Mouse (Mus musculus) frontal cortex, postnatal 36 days (tissue): Measurements from ENCODE around the gene Plekhg2.
"Not testable (repeated sequence)": the region's sequence is repeated elsewhere in the genome, so short reads cannot be mapped to it uniquely, and the experiment has no call there.

ENCODE experiments used
- DNase-seq, 2 experiments: peaks; one replicate each; pipeline ENCODE4 v3.0.0; 2022; ENCODE audit warnings: low spot score in 2 of 2

Gene Plekhg2

DNA sequence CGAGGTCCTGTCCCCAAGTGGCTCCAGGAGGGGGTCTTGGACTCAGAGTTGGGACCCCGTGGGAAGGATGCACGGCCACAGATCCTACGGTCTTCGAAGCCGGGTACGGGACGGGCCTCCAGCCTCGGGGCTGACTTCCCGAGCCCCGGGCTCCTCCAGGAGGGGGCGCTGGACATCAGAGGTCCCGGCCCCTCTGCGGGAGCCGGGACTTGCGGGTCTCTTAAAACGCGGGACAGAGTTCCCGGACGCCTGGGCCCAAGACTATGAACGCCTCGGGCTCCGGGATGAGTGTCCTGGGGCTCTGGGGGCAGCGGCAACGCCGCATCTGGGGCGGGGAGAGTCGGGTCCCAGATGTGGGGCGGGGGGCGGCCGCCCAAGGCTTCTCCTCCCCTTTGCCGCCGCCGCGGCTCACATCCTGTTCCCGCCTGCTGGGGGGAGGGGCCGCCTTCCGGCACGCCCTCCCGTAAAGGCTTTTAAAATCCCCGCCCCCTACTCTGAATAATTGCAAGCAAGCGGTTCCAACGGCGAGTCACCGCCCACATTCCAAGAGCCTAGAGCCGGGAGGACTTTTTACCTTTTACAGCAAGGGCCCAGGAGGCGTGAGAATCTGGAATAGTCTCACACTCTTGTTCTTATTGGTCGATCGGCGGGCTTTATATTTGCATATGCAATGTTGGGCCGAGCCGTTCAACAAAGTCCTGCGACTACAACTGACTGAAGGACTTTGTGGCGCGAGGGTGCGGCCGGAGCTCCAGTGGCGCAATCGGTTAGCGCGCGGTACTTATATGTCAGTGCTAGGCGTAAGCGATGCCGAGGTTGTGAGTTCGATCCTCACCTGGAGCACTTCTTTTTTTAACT, at the start of gene Plekhg2:
TSS of gene Plekhg2 (minus strand) at position 349 of the 858 bp plus-strand sequence.
- DNase-seq = peak; percentile 96 to 98

DNA sequence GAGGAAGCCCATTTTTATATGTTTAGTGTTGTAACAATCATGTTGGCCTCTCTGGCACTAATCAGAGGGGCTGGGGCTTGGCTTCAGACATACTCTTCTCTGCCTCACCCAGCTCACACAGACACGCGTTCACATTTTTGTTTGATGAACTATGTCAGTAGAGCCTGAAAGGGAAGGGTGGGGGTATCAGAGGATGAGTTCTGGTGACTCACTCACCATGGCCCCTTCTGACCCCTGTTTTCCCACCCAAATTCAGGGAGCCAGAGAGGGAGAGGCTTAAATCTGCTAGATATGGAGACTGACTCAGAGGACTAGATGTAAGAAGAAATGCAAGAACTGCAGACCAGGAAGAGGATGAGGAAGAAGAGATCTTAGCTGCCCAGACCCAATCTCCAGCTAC, 47.0 kb upstream of the Plekhg2 start:
- DNase-seq = no peak

DNA sequence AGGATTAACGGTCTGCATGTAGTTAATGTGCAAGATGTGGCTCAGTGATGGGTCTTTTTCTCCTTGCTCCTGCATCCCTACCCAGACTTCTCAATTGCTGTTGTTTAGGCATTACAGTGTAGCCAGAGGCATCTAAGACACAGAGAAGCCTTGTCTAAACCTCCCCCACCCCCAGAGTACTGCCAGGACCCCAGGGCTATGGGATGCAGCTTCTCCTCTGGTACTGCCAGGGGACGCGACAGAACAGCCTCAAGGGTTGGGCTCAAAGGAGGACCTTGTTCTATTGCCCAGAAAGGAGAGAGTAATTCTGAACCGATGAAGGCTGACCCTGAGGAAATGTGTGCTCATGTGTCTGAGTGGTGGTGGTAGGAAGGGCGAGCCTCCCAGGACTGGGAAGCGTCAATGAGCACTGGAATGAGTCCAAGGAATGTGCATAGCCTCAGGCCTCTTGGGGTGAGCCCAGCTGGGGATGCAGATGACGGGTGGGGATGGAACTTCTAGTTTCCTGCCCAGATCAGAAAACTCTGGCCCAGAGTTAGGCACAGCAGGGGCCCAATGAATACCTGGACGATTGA, 45.8 kb upstream of the Plekhg2 start:
- DNase-seq = peak in 1 of 2 experiments; percentile 23

DNA sequence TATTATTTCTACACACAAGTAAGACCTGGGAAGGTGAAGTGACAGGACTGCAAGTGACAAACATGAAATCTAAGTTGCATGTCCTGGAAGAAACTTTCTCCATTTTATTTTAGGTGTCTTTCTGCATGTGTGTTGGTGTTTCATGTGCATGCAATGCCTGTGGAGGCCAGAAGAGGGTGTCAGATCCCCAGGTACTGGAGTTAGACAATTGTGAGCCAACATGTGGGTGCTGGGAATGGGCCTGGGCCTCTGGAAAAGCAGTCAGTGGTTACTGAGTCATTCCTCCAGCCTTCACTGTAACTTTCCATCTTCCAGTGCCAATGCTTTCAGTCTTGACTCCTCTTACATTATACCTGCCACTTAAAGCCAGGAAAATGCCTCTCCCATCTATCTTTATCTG, 45.0 kb upstream of the Plekhg2 start:
- DNase-seq = no peak

DNA sequence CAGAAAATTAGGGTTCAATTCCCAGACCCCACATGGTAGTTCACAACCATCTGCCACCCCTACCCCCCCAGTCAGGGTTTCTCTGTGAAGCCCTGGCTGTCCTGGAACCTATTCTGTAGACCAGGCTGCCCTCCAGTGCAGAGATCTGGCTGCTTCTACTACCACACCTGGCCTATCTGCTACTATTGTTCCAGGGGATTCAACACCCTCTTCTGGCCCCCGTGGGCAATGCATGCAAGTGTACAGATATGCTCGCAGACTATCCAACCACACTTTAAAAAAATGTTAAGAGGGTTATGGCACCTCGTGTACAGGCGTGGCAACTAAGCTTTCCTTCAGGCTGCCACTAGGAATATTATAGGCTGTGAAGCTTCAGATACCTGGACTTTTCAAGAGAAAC, 40.4 kb upstream of the Plekhg2 start:
- no peak for DNase-seq

DNA sequence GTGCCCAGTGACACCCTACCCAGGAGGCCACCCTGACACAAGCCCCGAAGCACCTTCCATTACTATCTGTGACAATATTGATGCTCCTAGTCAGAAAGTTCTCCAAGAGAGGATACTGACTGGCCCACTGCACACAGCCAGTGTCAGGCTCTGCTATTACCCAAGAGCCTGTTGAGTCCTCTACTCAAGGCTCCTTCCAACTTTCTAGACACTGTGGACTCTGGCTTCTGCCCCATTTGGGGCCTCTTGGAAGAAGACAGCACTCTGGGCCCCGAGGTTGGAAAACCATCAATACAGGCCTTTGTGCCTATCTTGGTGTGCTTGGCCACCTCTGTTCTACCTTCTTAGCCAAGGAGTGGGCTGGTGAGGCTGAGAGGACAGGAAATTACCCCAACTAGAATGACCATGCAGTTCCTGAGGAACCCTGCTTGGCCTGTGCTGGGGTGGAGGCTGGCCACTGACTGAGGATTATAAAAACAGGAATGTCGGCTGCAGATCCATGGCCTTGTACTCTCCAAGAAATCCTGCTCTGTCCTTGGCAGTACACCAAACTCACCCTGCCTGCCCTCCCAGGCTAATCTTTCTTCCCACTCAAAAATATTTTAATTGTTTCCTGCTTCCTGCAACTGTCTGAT, 38.6 kb upstream of the Plekhg2 start:
- DNase-seq = no peak

DNA sequence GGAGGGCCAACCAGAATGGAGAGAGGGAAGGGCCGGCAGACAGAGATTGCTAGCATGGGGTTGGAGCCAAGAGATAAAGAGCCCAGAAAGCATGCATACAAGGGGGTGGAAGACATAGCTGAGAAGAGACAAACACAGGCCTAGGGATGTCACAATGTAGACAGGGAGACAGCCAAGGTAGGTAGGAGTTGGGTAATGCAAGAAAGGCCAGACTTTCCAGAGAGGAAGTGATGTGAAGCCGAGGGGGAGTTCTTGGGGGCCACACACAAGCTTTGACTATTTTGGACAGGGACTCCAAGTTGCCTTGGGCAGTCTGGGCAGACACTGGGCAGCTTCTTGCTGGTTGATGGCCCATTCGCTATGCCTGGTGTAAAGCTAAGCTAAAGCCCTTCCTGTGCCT, 29.5 kb upstream of the Plekhg2 start:
- no peak for DNase-seq

DNA sequence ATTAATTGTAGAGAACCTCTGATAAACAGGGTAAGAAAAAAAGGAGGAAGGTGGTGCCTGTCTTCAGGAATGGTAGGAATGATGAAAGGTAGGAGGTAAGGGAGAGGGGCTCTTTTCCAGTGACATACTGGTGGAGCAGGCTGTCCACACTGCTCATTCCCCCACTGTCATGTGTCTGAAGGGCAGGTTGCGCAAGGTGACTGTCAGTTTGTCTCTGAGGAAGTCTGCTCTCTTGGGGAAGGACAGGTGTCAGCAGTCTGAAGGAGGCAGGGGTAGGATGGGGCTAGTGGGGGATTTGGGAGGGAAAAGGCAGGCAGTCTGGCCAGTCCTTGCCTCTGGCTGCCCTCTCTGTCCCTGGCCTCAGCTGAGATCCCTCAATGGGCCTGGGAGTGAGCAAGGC, 28.6 kb upstream of the Plekhg2 start:
- DNase-seq = no peak

DNA sequence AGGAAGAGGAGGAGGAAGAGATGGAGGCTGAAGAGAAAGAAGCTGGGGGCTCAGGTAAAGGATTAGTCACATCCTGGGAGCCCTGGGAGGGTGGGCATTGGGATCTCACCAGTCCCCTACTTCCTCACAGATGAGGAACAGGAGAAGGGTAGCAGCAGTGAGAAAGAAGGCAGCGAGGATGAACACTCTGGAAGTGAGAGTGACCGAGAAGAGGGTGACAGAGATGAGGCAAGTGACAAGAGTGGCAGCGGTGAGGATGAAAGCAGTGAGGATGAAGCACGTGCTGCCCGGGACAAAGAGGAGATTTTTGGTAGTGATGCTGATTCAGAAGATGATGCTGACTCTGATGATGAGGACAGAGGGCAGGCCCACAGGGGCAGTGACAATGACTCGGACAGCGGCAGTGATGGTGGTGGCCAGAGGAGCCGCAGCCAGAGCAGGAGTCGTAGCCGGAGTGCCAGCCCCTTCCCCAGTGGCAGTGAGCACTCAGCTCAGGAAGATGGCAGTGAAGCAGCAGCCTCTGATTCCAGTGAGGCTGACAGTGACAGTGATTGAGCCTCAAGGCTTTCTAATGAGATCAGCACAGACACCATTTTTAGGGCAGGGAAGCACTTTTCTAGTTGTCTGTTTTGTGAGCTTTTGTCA, 26.4 kb upstream of the Plekhg2 start:
- DNase-seq = no peak

DNA sequence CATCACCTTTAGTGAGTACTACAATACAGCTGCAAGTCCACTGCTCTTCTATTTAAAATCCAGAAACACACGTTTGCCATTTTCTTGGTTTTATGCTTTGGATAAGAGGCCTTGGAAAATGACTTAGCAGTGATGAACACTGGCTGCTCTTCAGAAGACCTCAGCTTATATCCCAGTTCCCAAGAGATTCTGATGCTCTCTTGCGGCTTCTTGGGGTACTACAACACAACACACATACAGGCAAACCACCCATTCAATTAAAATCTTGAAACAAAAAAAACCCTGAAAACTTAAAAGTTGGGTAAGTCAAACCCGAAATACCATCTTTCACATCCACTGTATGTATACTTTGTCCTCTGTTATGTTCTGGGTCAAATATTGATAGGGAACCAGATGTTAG, 25.6 kb upstream of the Plekhg2 start:
- DNase-seq = no peak

DNA sequence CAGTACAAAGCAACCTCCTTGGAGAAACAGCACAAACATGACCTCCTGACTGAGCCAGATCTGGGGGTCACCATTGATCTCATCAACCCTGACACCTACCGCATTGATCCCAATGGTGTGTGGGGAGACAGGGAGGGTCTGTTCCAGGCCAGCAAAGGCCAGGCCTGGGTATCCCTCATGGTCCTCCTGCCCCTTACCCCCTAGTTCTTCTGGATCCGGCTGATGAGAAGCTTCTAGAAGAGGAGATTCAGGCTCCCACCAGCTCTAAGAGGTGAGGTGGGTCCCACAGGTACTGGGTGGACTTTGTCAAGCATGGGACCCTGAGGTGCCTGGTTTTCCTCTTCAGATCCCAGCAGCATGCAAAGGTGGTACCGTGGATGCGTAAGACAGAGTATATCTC, 23.0 kb upstream of the Plekhg2 start:
- DNase-seq = no peak

DNA sequence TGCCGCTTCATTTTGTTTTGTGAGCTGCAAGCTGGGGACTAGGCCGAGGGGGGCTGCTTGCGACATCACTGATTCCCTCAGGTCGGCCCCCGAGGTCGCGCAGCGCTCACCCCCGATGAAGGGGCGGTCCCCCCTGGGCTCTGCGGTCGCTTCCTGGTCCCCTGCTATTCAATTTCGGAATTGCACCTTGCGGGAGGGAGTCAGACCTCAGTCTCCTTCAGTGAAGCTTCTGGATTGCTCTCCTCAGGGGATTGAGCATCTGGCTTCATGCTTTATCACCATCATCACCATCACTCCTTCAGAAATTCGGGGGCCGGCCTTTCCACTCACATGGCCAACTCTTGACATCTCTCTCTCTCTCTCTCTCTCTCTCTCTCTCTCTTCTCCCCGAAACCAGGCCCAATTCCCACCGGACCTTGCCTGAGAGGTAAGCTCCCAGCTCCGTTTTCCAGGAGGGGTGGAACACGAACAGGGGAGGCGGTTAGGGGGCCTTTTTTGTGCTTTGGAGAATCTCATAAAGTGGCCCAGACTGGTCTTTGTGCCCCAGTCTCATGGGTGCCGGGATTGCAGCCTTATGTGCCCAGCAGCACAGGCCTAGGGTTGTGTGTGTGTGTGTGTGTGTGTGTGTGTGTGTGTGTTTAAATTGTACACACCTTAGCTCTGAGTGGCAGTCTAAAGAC, 21.0 kb upstream of the Plekhg2 start:
- no peak for DNase-seq

DNA sequence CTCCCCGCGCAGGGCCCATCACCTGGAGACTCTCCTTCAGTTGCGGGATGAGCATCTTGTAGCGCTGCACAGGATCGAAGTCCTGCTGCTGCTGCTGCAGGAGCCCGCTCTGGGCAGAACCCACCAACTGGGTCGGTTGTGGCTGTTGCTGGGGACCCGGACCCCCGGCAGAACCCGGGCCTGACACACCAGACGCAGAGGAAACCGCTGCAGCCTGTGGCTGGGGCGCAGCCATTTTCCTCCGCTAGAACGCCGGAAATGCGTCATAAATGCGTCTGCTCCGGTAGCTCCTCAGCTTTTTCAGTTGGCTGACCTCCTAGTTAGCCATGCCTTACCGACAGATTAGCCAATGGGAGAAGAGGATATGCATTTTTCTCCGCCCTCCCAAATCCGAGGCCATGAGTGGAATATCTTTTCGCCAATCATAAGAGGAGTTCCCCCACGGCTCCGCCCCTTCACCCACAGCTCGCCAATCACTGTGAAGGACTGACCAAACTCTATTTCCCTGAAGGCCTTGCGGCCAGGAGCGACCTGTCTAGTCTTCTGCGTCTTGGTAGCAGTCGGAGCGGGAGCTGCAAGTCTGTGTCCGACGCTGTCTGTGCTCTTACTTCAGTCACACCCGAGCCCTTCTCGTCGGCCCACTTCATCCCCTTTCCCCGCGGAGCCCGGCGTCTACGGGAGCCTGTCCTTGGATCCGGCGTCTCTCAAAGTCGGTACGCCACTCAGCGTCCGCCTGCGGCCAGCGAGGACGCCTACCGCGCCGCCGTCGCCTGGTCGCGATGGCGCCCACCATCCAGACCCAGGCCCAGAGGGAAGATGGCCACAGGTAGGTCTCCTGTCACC, 20.3 kb upstream of the Plekhg2 start, which contains the start of the genes Med29 and Paf1:
TSS of gene Med29 (minus strand) at position 280 of the 843 bp plus-strand sequence.
TSS of gene Paf1 (plus strand) at position 523 of the 843 bp plus-strand sequence.
- peak; percentile 96 to 98 for DNase-seq

DNA sequence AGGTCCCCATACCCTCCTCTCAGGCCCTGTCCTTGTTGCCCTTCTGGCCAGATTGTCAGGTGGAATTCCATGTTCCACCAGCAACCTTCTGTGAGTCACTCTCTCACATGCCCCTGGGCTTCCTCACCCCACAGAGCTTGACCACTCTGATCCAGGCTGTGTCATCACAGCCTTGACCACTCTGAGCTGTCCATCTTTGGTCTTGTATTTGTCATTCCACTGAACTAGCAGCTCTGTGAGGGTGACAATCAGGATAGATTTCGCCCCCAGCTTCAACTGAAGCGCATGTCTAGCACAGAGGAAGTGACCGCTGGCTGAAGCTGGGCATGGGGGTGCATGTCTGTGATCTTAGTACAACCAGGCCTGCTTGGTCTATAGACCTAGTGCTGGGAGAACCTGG, 17.9 kb upstream of the Plekhg2 start:
- no peak for DNase-seq

DNA sequence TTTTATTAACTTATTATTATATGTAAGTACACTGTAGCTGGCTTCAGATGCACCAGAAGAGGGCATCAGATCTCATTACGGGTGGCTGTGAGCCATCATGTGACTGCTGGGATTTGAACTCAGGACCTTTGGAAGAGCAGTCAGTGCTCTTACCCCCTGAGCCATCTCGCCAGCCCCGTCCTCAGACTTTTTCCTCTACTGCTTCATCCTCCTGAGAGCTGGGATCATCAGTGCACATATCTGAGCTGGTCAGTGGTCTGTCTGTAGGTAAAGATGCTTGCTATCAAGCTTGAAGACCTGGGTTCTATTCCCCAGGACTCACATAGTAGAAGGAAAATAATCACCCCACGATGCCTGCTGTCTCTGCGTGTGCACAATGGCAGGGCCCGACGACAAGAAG, 15.0 kb upstream of the Plekhg2 start:
- DNase-seq = not testable (repeated sequence)

DNA sequence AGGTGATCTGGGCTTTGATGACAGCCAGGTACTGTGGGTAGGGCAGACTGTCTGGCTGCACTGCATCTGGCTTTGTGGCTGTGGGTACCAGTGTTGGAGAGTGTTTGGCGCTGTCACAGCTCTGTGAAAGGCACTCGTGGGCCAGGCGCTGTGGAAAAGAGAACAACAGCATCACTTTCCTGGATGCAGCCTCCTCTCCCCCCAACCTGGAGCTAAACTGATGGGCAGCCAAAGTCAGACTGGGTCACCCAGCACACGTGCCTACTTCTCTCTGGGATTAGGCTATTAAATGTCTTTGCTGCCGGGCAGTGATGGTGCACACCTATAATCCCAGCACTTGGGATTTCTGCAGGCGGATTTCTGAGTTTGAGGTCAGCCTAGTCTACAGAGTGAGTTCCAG, 14.5 kb upstream of the Plekhg2 start:
- DNase-seq = not testable (repeated sequence)

DNA sequence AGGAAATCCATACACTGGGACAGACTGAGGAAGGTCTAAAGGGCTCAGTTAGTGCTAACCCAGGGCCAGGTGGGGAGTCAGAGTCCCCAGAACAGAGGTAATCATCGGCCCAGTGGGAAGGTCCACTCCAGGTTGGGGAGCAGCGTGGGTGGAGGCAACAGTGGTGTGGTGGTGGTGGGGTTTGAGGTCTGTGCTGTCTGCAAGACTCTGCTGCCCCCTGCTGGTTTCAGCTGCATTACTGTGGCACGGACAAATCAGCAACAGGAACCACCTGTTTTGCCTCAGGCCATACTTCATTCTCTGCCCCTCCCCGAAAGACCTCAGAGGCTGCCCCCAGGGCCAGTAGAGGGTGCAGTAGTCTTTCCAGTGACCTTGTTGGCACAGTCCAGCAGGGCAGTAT, 14.1 kb upstream of the Plekhg2 start:
- DNase-seq = peak; percentile 71 to 79

DNA sequence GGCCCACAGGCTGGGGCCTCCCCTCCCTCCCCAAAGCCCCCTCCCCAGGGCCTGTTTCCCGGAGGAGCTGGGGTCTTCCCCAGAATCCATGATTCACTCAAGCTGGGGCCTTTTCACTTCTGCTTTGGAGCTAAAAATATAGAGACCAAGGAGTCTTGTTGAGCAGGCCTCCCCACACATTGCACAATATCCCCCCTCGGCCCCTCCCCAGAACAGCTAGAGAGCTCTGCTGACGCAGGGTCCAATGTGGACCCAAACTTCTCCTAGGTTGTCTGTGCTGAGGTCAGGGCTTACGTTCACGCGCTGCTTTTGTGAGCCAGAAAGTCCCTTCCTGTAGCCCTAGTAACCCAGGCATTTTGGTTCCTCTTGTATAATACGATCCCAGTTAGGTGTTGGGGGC, 13.6 kb upstream of the Plekhg2 start:
- DNase-seq = no peak

DNA sequence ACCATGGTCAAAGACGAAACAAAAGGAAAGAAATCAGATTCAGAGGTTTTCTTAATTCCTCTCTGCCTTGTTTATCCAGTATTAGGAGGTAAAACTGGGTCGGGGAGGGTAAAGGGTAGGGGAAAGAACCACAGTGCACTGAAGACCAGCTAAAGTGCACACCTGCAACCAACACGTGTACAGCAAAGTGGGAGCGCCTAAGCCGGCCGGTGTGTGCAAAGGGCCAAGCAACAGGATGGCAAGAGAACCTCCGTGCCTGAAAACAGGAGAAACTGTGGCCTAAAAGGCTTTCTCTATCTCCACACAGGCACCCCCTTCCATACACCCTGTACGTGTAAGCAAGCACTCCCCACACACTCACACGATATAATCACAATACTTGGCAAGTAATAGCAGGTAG, 12.8 kb upstream of the Plekhg2 start:
- no peak for DNase-seq

DNA sequence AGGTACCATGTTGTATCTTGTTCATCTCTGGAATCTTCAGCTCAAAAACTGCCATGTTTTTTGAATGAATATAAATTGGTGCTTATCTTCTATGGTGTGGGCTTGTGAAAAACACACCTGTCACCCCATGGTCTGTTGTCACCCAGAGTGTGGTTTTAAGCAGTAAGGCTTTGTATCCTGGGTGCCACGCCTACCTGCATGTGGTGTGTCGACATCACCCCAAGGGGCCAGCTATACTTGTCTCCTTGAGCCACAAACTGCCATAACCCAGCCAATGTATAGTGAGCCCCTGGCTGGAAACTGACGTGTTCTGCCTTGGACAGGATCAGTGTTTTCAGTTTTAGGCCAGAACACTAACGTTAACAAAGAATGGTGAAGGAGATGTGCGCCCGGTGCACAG, 11.8 kb upstream of the Plekhg2 start:
- DNase-seq = no peak

DNA sequence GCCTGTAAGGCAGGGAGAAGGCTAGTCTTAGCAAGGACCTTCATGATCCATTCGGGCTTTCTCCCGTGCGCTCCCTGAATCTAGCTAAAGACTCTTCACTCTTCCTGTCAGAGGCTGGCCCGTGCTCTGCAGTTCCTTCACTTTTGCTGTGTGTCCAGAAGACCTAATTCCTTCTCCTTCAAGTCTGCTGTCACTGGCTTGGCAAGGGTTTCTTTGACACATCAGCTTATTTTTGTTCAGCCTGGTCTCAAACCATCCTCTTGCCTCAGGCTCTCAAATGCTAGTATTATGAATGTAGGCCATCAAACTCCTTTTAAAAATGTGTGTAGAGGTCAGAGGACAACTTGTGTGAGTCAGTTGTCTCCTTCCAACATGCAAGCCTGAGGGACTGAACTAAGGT, 11.2 kb upstream of the Plekhg2 start:
- no peak for DNase-seq
